Mouse (Mus musculus) megakaryocyte-erythroid progenitor cell, adult 5-6 weeks (primary cell): ENCODE results near the gene Gm49396. TPM values are rescaled to one million over a fixed set of nuclear protein-coding genes. Genes with fewer than 3 reads are reported as not detected.

ENCODE experiments used
- ATAC-seq: replicated peaks from 2 replicates; pipeline ENCODE4 v1.8.0; 2016; ENCODE audit warnings: mild to moderate bottlenecking, inconsistent platforms; ENCODE audit not compliant: severe bottlenecking, poor library complexity, low FRiP score, low TSS enrichment
- total RNA-seq, 2 experiments: library from RNA; stranded (forward) in 1 of 2; stranded (reverse) in 1 of 2; fragments of 200-1000, 215-1000 nt in 1 of 2; fragments of >200 nt in 1 of 2; fragmentation: Nextera tagmentation in 1 of 2; gene quantifications; 2 replicates each; pipeline ENCODE4 v1.2.3; 2014 to 2017

Gm49396 gene
- total RNA-seq, 2 experiments from 2014 or later, result 1.5 to 14.0 TPM

DNA sequence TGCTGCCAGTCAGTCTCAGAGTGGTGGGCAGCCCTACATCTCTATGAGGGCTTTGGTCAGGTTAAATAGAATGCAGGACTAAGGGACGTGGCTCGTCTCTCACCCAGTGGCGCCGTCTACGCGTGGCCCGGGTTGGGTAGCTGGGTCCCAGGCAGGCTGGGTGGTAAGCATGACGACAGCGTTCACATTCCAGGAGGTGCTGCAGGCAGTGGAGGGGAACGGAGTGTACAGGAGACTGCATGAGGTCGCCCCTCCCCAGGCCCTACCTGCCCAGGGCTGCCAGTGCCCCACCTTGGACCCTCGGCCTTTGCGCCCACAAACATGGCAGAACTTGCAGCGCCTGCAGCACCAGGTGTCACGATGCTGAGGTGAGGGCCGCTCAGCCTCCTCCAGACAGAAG is 18.4 kb downstream of the Gm49396 start:
- no peak for ATAC-seq

DNA sequence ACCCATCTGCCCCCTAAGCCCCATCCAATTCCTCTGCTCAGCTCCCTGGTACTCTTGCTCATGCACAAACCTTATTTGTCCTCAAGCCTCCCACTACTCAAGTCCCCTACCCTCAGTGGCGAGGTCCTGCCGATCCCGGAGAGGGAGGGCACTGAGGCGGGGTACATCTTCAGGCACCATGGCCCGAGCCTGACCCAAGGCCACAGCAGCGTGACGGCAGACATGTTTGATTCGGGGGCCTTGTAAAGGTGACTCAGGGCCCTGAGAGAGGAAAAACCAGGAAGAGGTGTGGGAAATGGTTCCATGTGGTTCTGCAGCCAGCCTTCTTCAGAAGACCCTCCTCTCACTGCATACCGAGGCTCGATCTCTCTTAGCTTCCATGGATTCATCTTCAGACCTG is 21.2 kb downstream of the Gm49396 start:
- ATAC-seq, result no peak

GRCm38 (mm10) chr7:30585170-30585569 is 22.0 kb downstream of the Gm49396 start:
- no peak for ATAC-seq

- ATAC-seq, result no peak
Observed at GRCm38 (mm10) chr7:30586455-30587020, 23.4 kb downstream of the Gm49396 start.

DNA sequence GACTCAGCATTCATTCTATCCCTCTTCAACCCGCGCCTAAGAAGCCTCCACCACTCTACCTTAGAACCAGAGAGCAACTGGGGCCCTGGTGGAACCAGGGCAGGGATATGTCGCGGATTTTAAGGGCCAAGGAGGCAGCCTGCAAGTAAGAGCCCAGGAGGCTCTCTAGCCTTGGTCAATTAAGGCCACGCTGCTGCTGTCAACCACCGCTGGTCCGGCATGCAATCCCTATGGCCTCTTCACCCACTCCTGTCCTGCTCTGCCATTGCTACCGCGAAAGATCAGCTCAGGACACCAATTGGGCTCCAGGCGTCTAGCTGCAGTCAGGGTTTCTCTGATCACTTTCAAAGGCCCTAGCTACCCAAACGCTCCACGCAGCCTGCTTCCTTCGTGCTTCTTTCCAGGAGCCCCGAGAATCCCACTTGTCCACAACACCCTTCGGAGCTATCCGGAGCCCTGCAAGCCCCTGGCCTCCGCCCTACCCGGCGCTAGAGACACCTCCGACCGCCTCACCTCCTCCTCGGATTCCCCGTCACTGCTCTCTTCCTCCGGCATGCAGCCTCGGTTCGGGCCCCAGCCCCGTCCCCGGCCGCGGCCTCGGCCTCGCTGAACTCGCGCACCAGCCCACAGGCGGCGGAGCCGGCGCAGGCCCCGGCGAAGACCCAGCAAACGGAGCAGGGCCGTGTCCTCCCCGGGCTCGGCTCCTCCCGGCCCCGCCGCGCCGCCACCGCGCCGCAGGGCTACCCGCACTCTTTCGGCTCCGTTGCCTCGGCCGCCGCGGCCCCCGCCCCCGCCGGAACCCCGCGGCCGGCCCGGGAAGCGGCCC is 24.9 kb downstream of the Gm49396 start:
- no peak for ATAC-seq

GRCm38 (mm10) chr7:30588676-30589434 is 25.7 kb downstream of the Gm49396 start, which contains the start of gene Kmt2b:
Gene Kmt2b (minus strand): TSS chr7:30588726.
- ATAC-seq, result peak; percentile 85

DNA sequence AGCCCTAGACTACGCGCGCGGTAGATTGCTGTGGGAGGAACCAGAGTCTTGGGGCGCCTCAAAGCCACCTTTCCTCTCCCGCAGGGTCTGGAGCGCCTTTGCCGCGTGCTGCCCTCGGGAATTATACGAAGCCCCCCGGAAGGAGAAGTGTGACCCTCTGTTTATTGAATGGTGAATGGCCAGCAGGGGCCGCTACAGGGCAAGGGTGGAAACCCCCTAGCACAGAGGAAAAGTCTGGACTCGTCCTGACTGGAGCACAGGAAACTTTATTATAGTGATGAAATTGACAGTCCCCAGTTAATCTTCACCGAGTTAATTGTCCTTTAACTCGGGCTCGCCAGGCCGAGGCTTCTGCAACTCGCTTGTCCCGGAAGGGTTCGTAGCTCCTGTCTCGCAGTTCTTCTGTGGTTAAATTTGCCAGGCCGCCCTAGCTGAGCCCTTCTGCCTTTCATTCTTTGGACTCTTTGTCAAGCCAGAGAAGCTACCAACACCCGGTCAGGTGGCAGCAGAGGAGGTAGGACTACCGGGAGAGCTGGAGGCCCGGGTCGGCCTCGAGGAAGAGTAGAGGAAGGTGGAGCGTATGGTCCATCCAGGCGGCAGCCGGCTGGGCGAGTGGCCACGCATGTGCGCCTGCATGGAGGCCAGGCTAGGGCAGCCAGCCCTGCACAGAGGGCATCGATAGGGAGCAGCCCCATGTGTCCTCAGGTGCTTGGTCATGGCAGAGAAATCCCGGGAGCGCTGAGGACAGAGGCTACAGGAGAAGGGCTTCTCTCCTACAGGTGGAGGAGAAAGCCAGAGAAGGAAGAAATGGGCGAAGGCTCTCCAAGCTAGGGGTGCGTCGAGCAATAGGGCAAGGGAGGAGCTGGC is 26.5 kb downstream of the Gm49396 start:
- peak; percentile 34; the same call in 1 of the 2 replicates for ATAC-seq

GRCm38 (mm10) chr7:30590927-30591604 is 27.9 kb downstream of the Gm49396 start:
- no peak for ATAC-seq

DNA sequence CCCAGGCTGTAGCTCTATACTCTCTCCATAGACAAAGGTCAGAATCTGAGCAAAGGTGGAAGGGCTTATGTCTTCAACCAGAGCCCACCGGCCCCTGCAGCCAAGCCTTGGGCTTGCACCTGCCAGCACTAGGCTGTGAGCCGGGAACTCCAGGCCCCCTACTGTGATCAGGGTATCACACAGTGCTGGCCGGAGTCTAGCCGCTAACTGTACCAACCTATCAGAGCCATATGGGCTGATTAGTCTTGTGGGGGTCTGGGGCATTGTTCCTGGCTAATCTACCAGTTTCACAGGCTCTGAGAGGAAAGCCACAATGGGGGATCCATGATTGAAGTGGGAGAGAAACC is 28.4 kb downstream of the Gm49396 start:
- ATAC-seq, result no peak

- ATAC-seq, result no peak
Observed at GRCm38 (mm10) chr7:30592772-30593423, 29.8 kb downstream of the Gm49396 start.

GRCm38 (mm10) chr7:30593579-30594509 is 30.7 kb downstream of the Gm49396 start:
- no peak for ATAC-seq

GRCm38 (mm10) chr7:30594510-30595024 is 31.4 kb downstream of the Gm49396 start:
- ATAC-seq, result no peak

DNA sequence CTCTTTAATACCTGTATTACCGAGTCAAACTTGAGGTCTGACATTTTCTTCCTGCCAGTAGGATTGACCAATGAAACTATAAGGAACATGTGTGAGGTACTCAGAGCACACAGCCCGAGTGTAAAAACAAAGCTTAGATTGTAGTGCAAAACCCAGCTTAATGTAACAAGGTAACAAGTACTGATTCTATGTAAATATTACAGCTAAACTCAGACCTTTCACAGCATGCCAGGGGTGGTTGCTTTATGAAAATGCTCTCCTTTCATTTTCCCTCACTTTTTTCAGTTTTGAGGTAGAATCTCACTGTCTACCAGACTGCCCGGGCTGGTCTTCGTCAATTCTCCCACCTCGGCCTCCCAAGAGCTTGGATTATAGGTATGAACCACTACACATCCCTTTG is 32.9 kb downstream of the Gm49396 start:
- no peak for ATAC-seq

- no peak for ATAC-seq
Observed at GRCm38 (mm10) chr7:30596811-30597210, 33.7 kb downstream of the Gm49396 start.

DNA sequence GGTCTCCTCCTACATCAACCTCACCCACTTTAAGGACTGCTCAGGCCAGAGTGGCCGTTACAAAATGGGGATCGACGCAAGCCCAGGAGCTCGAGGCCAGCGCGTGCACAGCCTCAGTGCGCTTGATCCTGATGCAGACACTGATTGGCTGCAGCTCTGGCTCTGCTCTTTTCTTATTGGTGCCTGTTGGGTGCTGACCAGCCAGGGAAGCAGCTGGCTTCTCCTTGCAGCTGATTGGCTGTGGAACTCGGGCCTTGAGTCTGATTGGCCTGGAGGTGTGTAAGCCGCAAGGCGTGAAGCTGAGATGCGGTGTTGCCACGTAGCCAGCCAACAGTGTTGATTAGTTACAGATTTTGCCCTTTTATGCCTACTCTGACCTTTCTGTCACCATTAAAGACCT is 35.6 kb downstream of the Gm49396 start, which contains the start of gene Zbtb32:
TSS of gene Zbtb32 (minus strand) at position 124 of the 400 bp plus-strand sequence.
- no peak for ATAC-seq

DNA sequence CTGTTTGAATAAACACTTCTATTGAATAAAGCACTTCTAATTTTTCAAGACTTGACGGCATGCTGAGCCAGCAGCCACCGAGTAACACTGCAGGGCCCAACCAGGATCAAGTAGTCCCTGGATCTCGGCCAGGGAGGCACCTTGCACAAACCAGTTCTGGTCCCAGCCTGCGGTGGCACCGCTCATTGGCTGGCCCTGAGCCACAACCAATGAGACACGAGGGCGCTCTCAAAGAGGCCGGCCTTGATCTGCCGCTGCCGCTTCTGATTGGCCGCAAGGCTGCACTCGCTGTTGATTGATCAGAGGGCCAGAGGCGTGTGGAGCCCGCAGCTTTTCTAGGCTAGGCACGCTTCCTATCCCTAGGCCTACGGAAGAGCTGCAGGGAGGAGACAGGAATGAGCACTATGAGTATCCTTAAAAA is 36.8 kb downstream of the Gm49396 start:
- ATAC-seq, result peak; percentile 99

DNA sequence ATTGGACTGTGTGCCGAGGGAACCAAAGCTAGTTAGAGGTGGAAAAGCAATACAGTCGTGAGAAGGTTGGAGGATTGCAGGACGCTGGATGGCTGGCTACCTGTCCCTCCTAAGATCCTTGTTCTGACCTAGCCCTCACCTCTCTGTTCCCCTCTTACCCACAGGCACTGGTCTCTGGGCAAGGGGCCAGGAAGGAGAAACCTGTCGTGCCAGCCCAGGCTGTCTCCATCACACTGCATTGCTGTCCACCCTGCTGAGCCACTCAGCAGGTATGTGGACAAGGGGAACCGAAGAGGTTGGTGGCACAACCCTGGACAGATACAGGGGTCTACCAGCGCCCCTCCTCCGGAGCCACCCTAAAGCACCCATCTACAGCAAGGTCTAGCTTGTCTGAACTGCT is 37.5 kb downstream of the Gm49396 start:
- no peak for ATAC-seq
